Comparison of ENCODE assay signal across 9 mouse cellular contexts in the genomic region with DNA sequence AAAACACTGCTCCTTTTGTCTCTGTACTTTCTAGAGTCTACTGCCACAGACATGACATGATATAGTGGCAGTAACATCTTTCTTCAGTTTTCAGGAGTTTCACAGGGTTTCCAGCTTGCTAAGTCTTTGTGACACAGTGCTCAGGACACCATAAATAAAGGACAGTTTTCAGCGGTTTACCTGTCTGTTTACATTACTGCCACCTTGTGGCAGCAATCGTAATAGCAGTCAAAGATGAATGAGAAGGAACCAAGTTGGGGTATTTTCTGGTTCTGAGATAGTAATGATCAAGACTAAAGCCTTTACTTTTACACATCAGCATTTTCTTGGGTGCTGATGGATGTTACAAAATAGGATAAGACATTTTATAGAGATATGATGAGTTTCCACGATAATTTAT.
DNase-seq lines count a peak whose midpoint lies in the region; ATAC-seq lines count a peak whose summit lies in the region.
"Had no signal": no experiment of that assay in that cellular context is flagged by ENCODE, and none has a peak within 500 bp of the region (broad histone marks: within the 10 kb centered on the region; RNA-seq: fewer than 3 reads in every experiment).

No protein-coding gene starts in this region.

- H3K4me1 ChIP-seq in heart, embryonic 11.5 days (ENCODE audit: control insufficient read depth, insufficient read depth, low read length) = no peaks in the 10 kb centered on the region
- H3K4me1 ChIP-seq: neural tube, embryonic 13.5 days had no signal

- 5% methylated on average over 3 of the region's 3 CpGs for WGBS in heart, embryonic 11.5 days (ENCODE audit: insufficient replicate concordance)

- intact Hi-C loops in heart, postnatal 10 days (cut with DNase I) = loop anchor here (1.0 kb wide), 1 partner anchor 722 kb away; no protein-coding TSS in a partner anchor

- no peak overlapping the region for H3K9ac ChIP-seq in heart, embryonic 11.5 days (ENCODE audit: low read depth, low read length)
- H3K9ac ChIP-seq: neural tube, embryonic 13.5 days had no signal

- no peaks in the 10 kb centered on the region for H3K9me3 ChIP-seq in heart, embryonic 11.5 days (replicated peaks; ENCODE audit: control insufficient read depth, low read length)
- H3K9me3 ChIP-seq: neural tube, embryonic 13.5 days had no signal

- H3K27ac ChIP-seq in heart, embryonic 11.5 days (ENCODE audit: low read depth, low read length) = no peak overlapping the region
- H3K27ac ChIP-seq: neural tube, embryonic 13.5 days had no signal

- no peaks in the 10 kb centered on the region for H3K27me3 ChIP-seq in heart, embryonic 11.5 days (ENCODE audit: control insufficient read depth, insufficient read depth, low read length)
- H3K27me3 ChIP-seq: neural tube, embryonic 13.5 days had no signal

- no peak overlapping the region for H3K4me3 ChIP-seq in heart, embryonic 11.5 days (ENCODE audit: low read depth, low read length)
- H3K4me3 ChIP-seq: neural tube, embryonic 13.5 days had no signal

- no peak overlapping the region for H3K4me2 ChIP-seq in heart, embryonic 11.5 days
- H3K4me2 ChIP-seq: neural tube, embryonic 13.5 days had no signal

- DNase-seq in heart, postnatal 10 days = peak; percentile 34 to 47
- DNase-seq in A20 (ENCODE audit: low read depth, low spot score) (peak; percentile 52), NIH3T3 (ENCODE audit: low read depth) (peak; percentile 59)
- peak; percentile 14 to 65 for DNase-seq in cerebellum, postnatal 36 days
- peak; percentile 32 to 67 for DNase-seq in kidney, postnatal 36 days

- no peak for ATAC-seq in heart, embryonic 11.5 days (replicated peaks; ENCODE audit: insufficient number of reproducible peaks, low FRiP score, low TSS enrichment)
- ATAC-seq in megakaryocyte progenitor cell, adult 5-6 weeks (replicated peaks; ENCODE audit: poor library complexity) = peak; percentile 79
- ATAC-seq in monocyte, adult 5-6 weeks (replicated peaks; ENCODE audit: insufficient number of reproducible peaks, low FRiP score, low TSS enrichment, poor library complexity, severe bottlenecking) = no peak

- H3K36me3 ChIP-seq in heart, embryonic 11.5 days (ENCODE audit: control insufficient read depth, insufficient read depth, low read length) = no peaks in the 10 kb centered on the region
- H3K36me3 ChIP-seq: neural tube, embryonic 13.5 days had no signal
